Mouse (Mus musculus): ENCODE results near the gene Khdc4. TPM values are rescaled to one million over a fixed set of nuclear protein-coding genes. Genes with fewer than 3 reads are reported as not detected.
"Not testable (repeated sequence)": the region's sequence is repeated elsewhere in the genome, so short reads cannot be mapped to it uniquely, and the experiment has no call there.

The Khdc4 gene
- polyA plus RNA-seq, 1 experiment from 2014 or later: 71.4 TPM

DNA sequence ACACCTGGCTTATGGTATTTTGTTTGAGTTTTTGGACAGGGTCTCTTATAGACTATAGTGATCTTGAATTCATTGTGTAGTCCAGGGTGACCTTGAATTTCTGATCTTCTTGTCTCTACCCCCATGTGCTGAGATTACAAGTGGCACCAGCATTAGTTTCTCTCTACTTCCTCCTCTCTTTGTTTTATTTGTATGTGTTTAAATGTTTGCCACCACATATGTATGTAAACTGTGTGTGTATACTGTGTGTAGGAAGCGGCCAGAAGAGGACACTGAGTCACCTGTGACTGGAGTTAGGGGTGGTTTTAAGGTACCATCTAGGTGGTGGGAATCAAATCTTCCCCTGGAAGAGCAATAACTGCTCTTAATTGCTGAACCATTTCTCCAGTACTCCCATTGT lies 12.4 kb downstream of the Khdc4 start:
- TF ChIP-seq CTCF (IDR thresholded peaks at IDR 0.05; ENCODE audit: low read depth): no peak
- Histone ChIP-seq H3K9me3 (replicated peaks; ENCODE audit: low read length) (no peaks in the 10 kb centered on the region), H3K4me3 (replicated peaks; ENCODE audit: low read depth, low read length) (no peak overlapping the region), H3K27ac (no peak overlapping the region), H3K27me3 (ENCODE audit: insufficient read depth, low read length) (no peaks in the 10 kb centered on the region), H3K4me2 (ENCODE audit: low read length) (no peak overlapping the region), H3K4me1 (replicated peaks; ENCODE audit: insufficient read depth, low read length) (no peaks in the 10 kb centered on the region), H3K36me3 (ENCODE audit: insufficient read depth, low read length) (peaks cover 84% of the 10 kb centered on the region), H3K9ac (ENCODE audit: low read depth, low read length) (no peak overlapping the region)
- 100% methylated on average over 1 of the region's 1 CpGs for WGBS
- ATAC-seq (replicated peaks; ENCODE audit: low FRiP score, low read depth): no peak
- DNase-seq (ENCODE audit: low spot score): no peak

- Histone ChIP-seq H3K4me3 (replicated peaks; ENCODE audit: low read depth, low read length) (no peak overlapping the region), H3K4me1 (replicated peaks; ENCODE audit: insufficient read depth, low read length) (no peaks in the 10 kb centered on the region), H3K4me2 (ENCODE audit: low read length) (no peak overlapping the region), H3K9ac (ENCODE audit: low read depth, low read length) (no peak overlapping the region), H3K27me3 (ENCODE audit: insufficient read depth, low read length) (no peaks in the 10 kb centered on the region), H3K36me3 (ENCODE audit: insufficient read depth, low read length) (peaks cover 84% of the 10 kb centered on the region), H3K27ac (no peak overlapping the region), H3K9me3 (replicated peaks; ENCODE audit: low read length) (no peaks in the 10 kb centered on the region)
- DNase-seq (ENCODE audit: low spot score): no peak
- WGBS: 94% methylated on average over 6 of the region's 6 CpGs
- no peak for ATAC-seq (replicated peaks; ENCODE audit: low FRiP score, low read depth)
- no peak for TF ChIP-seq CTCF (IDR thresholded peaks at IDR 0.05; ENCODE audit: low read depth)
Measured at GRCm38 (mm10) chr3:88698834-88699233, 13.2 kb downstream of the Khdc4 start.

DNA sequence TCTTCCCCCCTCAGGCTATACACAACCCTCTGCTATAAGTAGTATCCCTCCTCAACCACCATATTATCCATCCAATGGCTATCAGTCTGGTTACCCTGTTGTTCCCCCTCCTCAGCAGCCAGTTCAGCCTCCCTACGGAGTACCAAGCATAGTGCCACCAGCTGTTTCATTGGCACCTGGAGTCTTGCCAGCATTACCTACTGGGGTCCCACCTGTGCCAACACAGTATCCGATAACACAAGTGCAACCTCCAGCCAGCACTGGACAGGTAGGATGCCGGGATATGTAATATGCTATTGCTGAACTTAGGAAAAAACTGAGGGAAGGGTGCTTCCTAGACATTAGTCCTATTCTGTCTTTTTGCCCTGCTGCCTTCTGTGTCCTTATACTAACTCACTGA lies 14.6 kb downstream of the Khdc4 start:
- no peak overlapping the region for H3K9ac ChIP-seq (ENCODE audit: low read depth, low read length)
- H3K4me2 ChIP-seq (ENCODE audit: low read length): no peak overlapping the region
- H3K4me1 ChIP-seq (replicated peaks; ENCODE audit: insufficient read depth, low read length): no peaks in the 10 kb centered on the region
- no peak overlapping the region for H3K4me3 ChIP-seq (replicated peaks; ENCODE audit: low read depth, low read length)
- no peak for TF ChIP-seq CTCF (IDR thresholded peaks at IDR 0.05; ENCODE audit: low read depth)
- H3K27ac ChIP-seq: no peak overlapping the region
- H3K36me3 ChIP-seq (ENCODE audit: insufficient read depth, low read length): peaks cover 80% of the 10 kb centered on the region
- 90% methylated on average over 3 of the region's 3 CpGs for WGBS
- DNase-seq (ENCODE audit: low spot score) (no peak), ATAC-seq (replicated peaks; ENCODE audit: low FRiP score, low read depth) (no peak)
- no peaks in the 10 kb centered on the region for H3K9me3 ChIP-seq (replicated peaks; ENCODE audit: low read length)
- no peaks in the 10 kb centered on the region for H3K27me3 ChIP-seq (ENCODE audit: insufficient read depth, low read length)

DNA sequence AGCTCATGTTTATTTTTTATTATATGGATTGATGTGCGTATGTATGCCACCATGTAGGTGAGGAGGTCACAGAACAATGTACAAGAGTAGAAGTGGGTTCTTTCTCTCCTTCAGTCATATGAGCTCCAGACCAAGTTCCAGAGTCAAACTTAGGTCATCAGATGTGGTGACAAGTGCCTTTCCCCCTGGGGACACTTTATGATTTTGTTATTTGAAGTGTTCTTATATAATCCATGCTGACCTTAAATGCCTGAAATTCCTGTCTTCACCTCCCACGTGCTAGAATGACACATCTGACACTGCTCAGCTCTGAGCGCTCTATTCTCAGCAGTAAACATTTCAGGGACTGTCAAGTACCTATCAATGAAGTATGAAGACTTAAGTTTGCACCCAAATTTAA lies 15.6 kb downstream of the Khdc4 start:
- WGBS: 66% methylated on average over 3 of the region's 3 CpGs
- Histone ChIP-seq H3K27ac (no peak overlapping the region), H3K9me3 (replicated peaks; ENCODE audit: low read length) (no peaks in the 10 kb centered on the region), H3K4me2 (ENCODE audit: low read length) (no peak overlapping the region), H3K36me3 (ENCODE audit: insufficient read depth, low read length) (peaks cover 73% of the 10 kb centered on the region), H3K9ac (ENCODE audit: low read depth, low read length) (no peak overlapping the region), H3K4me3 (replicated peaks; ENCODE audit: low read depth, low read length) (no peak overlapping the region), H3K4me1 (replicated peaks; ENCODE audit: insufficient read depth, low read length) (no peaks in the 10 kb centered on the region), H3K27me3 (ENCODE audit: insufficient read depth, low read length) (no peaks in the 10 kb centered on the region)
- ATAC-seq (replicated peaks; ENCODE audit: low FRiP score, low read depth): no peak
- no peak for DNase-seq (ENCODE audit: low spot score)
- TF ChIP-seq CTCF (IDR thresholded peaks at IDR 0.05; ENCODE audit: low read depth): no peak

DNA sequence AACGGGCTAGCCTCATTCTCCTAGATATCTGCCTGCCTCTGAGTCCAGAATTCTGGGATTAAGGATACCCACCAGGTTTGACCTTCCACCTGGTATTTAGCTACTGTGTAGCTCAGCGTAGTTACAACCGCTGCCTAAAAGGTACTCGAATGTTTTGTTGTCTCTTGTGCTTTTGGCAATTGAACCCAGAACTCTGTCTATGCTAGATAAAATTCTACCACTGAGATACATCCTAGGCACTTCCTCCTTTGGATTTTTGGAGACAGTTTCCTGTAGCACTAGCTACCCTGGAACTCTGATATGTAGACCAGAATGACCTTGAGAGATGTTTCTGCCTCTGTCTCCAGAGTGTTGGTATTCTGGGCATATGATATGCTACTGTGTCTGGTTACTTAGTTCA lies 28.1 kb downstream of the Khdc4 start:
- no peak overlapping the region for H3K27ac ChIP-seq
- no peak overlapping the region for H3K9ac ChIP-seq (ENCODE audit: low read depth, low read length)
- H3K36me3 ChIP-seq (ENCODE audit: insufficient read depth, low read length): peaks cover 44% of the 10 kb centered on the region
- 94% methylated on average over 4 of the region's 4 CpGs for WGBS
- H3K4me3 ChIP-seq (replicated peaks; ENCODE audit: low read depth, low read length): no peak overlapping the region
- 0 out of 2 replicates have a peak, but pooled peaks cover 8% of the 10 kb centered on the region for H3K4me1 ChIP-seq (replicated peaks; ENCODE audit: insufficient read depth, low read length)
- no peaks in the 10 kb centered on the region for H3K27me3 ChIP-seq (ENCODE audit: insufficient read depth, low read length)
- no peak for TF ChIP-seq CTCF (IDR thresholded peaks at IDR 0.05; ENCODE audit: low read depth)
- H3K9me3 ChIP-seq (replicated peaks; ENCODE audit: low read length): no peaks in the 10 kb centered on the region
- no peak for ATAC-seq (replicated peaks; ENCODE audit: low FRiP score, low read depth)
- no peak overlapping the region for H3K4me2 ChIP-seq (ENCODE audit: low read length)
- DNase-seq (ENCODE audit: low spot score): no peak

DNA sequence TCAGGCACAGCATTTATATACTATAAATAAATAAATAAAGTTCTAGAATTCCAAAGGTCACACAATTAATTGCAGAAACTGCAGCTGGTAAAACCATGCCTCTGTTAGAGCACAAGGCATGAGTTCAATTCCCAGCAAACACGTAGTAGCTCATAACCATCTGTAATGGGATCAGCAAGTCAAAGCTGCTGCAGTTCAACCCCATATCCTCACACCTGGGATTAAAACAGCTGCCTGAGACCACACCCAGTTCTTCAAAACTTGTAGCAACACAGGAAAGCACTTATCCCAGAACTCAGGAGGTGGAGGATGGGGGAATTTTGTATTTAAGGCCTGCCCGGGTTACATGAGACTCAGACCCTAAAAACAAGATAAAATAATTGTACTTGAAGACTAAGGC lies 29.1 kb downstream of the Khdc4 start:
- peaks cover 34% of the 10 kb centered on the region for H3K36me3 ChIP-seq (ENCODE audit: insufficient read depth, low read length)

GRCm38 (mm10) chr3:88715716-88716115 lies 30.1 kb downstream of the Khdc4 start:
- WGBS: 80% methylated on average over 5 of the region's 5 CpGs
- H3K4me1 ChIP-seq (replicated peaks; ENCODE audit: insufficient read depth, low read length); DNase-seq (ENCODE audit: low spot score); H3K4me3 ChIP-seq (replicated peaks; ENCODE audit: low read depth, low read length); ATAC-seq (replicated peaks; ENCODE audit: low FRiP score, low read depth); H3K4me2 ChIP-seq (ENCODE audit: low read length); H3K9ac ChIP-seq (ENCODE audit: low read depth, low read length); H3K27ac ChIP-seq; H3K9me3 ChIP-seq (replicated peaks; ENCODE audit: low read length); H3K27me3 ChIP-seq (ENCODE audit: insufficient read depth, low read length): not testable (repeated sequence)
- H3K36me3 ChIP-seq (ENCODE audit: insufficient read depth, low read length): peaks cover 29% of the 10 kb centered on the region

More for the DNA sequence above, 29.1 kb downstream of the Khdc4 start:
- no peaks in the 10 kb centered on the region for H3K9me3 ChIP-seq (replicated peaks; ENCODE audit: low read length)
- no peak for DNase-seq (ENCODE audit: low spot score)
- 73% methylated on average over 2 of the region's 2 CpGs for WGBS
- H3K9ac ChIP-seq (ENCODE audit: low read depth, low read length): no peak overlapping the region
- no peak for ATAC-seq (replicated peaks; ENCODE audit: low FRiP score, low read depth)
- H3K4me1 ChIP-seq (replicated peaks; ENCODE audit: insufficient read depth, low read length): 0 out of 2 replicates have a peak, but pooled peaks cover 8% of the 10 kb centered on the region
- H3K4me3 ChIP-seq (replicated peaks; ENCODE audit: low read depth, low read length): no peak overlapping the region
- H3K27me3 ChIP-seq (ENCODE audit: insufficient read depth, low read length): no peaks in the 10 kb centered on the region
- H3K27ac ChIP-seq: peak overlapping the region; percentile 31; the same call in 1 of the 2 replicates
- no peak for TF ChIP-seq CTCF (IDR thresholded peaks at IDR 0.05; ENCODE audit: low read depth)
- H3K4me2 ChIP-seq (ENCODE audit: low read length): no peak overlapping the region

Data from kidney, postnatal 0 days (tissue).